Mouse (Mus musculus) c-Kit-negative CD71-positive TER-119-positive erythroid progenitor cells, embryonic 14.5 days (primary cell): ENCODE measurements around the gene Preb.

Source experiments
- DNase-seq: peaks from one replicate; pipeline ENCODE4 v3.0.0-alpha.2; 2013; ENCODE audit warnings: low read depth, low spot score

The Preb gene

GRCm38 (mm10) chr5:30954556-30954955, 5.6 kb downstream of the Preb start:
- DNase-seq = no peak

DNA sequence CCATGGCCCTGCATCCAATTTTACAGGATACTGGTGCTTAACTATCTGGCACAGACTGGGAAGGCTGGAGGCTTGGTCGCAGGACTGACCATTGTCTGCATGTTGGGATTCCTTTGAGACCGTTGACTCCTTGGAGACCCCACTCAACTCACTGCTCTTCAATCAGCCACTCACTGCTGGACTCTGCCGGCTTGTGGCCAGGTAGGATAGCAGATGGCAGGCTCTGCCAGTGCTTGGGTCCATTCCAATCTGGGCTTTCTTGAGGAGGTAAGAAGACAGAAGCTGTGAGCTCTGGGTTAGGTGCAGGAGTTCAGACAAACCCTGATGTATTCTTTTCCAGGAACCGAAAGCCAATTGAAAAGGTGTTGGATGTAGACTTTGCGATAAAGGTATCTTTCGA, 6.1 kb downstream of the Preb start:
- no peak for DNase-seq

GRCm38 (mm10) chr5:30952551-30952950, 7.6 kb downstream of the Preb start:
- no peak for DNase-seq

- no peak for DNase-seq
Observed at GRCm38 (mm10) chr5:30951706-30952105, 8.5 kb downstream of the Preb start.

DNA sequence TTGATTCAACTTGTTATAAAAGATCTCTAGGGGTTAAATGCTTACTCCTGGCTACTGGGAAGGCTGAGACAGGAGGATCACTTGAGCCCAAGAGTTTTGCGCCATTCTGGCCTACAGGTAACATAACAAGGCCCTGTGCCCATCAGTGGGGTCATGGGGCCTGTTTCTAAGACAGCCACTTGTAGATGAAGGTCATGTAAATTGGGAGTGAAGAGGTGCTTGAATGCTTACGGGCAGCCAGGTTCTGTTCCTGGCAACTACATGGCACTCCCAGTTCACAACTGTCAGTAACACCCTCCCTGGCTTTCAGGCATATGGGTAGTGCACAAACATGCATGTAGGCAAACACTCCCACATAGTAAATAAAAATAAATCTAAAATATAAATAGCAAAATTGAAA, 9.2 kb downstream of the Preb start:
- no peak for DNase-seq

DNA sequence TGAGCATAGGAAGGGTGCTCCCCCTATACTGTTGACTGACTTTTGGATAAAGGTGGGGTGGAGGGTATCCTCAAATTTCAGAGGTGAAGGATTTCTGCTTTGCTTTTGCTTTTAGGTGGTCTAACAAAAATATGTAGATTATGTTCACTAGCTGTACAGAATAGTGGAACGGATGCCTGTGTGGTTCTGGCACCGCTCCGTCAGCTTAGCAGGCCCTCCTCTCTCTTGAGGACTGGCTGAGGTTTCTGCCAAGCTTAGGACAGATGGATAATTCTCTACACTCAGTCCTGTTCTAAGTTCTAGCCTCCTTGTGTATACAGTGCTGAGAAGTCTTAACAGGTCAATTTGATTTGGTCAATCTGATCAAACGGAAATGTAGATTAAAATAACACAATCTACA, 9.7 kb downstream of the Preb start:
- DNase-seq = no peak

DNA sequence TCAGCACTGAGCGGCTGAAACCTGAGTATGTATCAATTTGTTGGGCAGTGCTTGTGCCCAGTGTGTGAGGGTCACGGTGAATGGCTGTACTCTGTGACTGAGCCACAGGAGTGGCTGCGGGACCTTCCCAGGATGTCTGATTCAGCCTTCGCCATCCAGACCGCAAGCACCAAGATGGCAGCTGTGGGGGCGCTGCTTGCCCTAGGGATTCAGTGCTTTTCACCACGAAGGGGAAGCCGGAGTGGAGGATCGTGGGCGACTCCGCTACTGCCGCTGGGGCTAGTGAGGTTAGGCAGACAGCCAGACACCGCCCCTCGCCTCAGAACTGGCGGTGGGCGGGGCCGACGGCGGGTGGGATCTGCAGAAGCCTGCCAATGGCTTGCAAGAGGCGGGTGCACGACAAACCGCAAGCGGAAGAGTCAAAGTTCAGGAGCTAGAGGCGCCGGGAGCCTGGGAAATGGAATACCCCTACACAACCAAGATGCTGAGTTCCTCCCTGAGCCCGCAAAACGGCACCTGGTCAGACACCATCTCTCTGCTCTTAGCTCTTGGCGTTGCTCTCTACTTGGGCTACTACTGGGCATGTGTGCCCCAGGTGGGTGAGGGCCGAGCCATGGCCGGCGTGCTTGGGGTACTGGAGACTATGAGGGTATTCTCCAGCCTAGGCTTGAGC, 10.4 kb downstream of the Preb start:
- peak; percentile 57 for DNase-seq

- DNase-seq = no peak
Observed at GRCm38 (mm10) chr5:30948620-30949019, 11.5 kb downstream of the Preb start.

- DNase-seq = no peak
Observed at GRCm38 (mm10) chr5:30944956-30945781, 15.0 kb downstream of the Preb start, which contains the start of gene Cgref1. TSS of gene Cgref1 (minus strand) at chr5:30945591.

GRCm38 (mm10) chr5:30944344-30944743, 15.8 kb downstream of the Preb start:
- no peak for DNase-seq

- no peak for DNase-seq
Observed at GRCm38 (mm10) chr5:30943004-30943403, 17.2 kb downstream of the Preb start.

DNA sequence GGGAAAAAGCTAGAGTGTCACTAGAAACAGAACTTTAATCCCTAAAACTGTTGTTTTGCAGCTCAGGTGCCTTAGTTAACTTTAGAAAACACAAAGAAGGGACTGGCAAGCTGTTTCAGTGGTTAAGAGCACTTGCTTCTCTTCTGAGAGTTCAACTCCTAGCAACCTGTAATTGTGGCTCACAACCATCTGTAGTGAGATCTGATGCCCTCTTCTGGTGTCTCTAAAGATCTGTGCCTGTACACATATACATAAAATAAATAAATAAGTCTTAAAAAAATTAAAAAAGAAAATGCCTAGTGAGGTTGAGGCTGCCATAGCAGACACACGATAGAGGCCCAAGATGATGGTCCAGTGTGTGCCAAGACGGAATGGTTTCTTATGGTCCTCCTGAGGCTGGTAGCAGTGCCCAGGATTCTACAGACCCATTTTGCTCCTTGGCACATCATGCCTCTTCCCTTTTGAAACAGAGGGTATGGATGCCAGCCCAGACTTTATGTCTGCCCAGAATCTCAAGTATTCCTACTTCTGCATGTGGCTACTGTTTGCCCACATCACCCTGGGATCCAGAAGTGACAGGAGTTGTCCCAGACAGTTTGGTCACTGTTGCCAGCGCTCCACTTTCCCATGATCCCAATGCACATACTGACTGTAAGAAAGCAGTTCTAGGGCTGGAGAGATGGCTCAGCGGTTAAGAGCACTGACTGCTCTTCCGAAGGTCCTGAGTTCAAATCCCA, 25.3 kb downstream of the Preb start:
- DNase-seq = no peak

- no peak for DNase-seq
Observed at GRCm38 (mm10) chr5:30933705-30934104, 26.5 kb downstream of the Preb start.

- no peak for DNase-seq
Observed at GRCm38 (mm10) chr5:30931378-30931777, 28.8 kb downstream of the Preb start.

- no peak for DNase-seq
Observed at GRCm38 (mm10) chr5:30930846-30931245, 29.3 kb downstream of the Preb start.

DNA sequence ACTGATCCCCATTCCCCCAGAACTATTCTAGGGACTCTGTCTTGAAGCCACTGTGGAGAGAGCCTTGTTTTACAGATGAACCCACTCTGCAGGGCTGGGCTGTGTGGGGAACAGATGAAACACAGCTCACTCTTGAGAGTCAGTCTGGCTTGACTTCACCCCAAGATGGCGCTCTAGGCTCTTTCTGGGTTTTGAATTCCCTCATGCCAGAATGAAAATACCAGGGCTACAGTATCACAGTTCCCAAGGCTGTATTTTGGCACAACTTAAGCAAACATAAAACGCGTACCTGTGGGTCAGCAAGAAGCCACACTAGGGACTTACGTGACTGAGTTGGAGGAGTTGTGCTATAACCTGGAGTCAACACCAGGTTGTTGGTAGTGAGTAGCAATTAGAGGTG, 30.0 kb downstream of the Preb start:
- DNase-seq = no peak

GRCm38 (mm10) chr5:30927945-30928529, 32.1 kb downstream of the Preb start:
- DNase-seq = no peak

DNA sequence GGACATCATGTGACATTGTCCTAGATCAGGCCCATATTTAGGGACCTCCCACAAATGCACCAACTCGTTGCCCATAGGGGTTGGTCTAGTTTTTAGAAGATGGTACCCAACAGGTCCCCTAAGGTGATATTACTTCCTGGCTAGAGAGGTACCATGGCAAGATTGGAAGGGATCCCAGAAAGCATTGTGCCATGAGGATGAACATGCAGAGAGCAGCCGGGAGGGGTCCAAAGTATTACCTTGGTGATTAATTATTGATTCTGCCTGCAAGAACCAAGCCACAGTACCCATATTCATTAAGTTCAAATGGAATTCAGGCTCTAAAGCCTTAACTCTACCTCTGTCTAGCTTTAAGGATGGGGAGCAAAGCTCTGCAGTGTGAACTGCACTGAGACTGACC, 34.1 kb downstream of the Preb start:
- DNase-seq = no peak

DNA sequence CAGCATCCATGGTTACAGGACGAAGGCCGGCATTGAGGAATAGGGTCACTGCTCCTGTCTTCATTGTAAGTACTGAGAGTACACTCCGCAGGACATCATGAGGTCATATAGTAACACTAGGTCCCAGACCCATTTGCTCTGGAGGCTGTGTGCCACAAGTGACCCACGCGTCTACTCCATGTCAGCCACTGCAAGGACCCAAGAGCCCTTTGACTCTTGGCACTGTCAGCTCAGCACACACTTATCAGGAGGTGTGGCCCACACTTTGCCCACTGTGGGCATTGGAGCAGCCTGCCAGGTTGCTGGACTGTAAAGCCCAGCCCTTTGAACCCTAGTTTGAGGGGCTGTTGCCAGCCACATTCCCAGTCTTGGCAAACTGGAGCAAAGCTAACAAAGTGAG, 34.9 kb downstream of the Preb start:
- DNase-seq = no peak

DNA sequence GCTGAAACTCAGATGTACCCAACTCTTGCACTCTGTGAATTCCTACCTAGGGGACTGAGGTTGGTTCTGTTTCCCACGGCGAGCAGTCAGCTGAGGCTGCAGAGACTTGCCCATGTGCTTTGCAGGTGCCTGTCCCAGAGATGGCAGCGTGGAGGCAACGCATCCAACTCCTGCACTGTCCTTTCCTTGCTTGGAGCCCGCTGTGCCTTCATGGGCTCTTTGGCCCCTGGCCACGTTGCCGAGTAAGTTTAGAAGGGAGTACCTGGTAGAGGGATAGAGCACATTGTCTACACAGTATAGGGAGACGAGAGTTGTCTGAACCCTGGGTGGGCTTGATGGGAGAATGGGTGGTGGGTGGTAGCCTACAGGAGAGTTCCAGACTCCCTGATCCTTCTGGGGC, 35.5 kb downstream of the Preb start:
- DNase-seq = no peak

GRCm38 (mm10) chr5:30923119-30923518, 37.0 kb downstream of the Preb start:
- no peak for DNase-seq

DNA sequence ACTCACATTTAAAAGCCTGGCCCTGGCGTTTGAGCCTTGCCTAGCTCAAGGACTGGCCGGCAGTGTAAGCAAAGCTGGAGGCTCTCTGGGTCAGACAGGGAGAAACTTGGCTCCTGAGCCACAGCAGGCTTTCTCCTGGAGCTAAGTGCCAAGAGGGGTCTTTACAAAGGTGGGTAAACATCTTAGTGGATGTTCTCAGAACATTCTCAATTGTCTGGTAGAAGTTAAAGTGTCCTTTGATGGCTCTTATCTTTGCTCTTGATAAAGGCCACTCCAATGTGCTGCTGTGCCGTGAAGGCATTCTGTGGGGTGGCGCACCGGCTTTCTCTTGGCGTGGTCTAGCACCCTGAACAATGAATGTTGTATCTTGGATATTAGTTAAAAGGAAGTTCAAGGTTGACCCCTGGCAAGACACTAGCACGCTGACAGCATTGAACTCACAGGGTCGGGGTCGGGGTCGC, 37.5 kb downstream of the Preb start:
- DNase-seq = no peak
